Mouse (Mus musculus): ENCODE results near the gene Rcvrn. TPM values are rescaled to one million over a fixed set of nuclear protein-coding genes. Genes with fewer than 3 reads are reported as not detected.

Gene Rcvrn
- polyA plus RNA-seq (2012; ENCODE audit: insufficient read depth, insufficient read length, missing spikeins), result not detected in 2 replicates

GRCm38 (mm10) chr11:67694703-67695376 is at the start of gene Rcvrn:
Rcvrn (plus strand) TSS chr11:67695326.
- TF ChIP-seq CTCF (IDR thresholded peaks at IDR 0.05; ENCODE audit: low read depth, low read length) (no peak), POLR2A (IDR thresholded peaks at IDR 0.05; ENCODE audit: borderline replicate concordance, low read depth, low read length) (no peak)
- H3K4me1 ChIP-seq (ENCODE audit: control insufficient read depth, insufficient read depth, low read length), result no peaks in the 10 kb centered on the region
- no peak within 1 kb of the TSS for H3K27ac ChIP-seq (ENCODE audit: insufficient read depth, low read depth, low read length)
- no peak within 1 kb of the TSS for H3K4me3 ChIP-seq (ENCODE audit: insufficient read depth, low read length)

GRCm38 (mm10) chr11:67647745-67648144 is 47.4 kb upstream of the Rcvrn start:
- no peak overlapping the region for H3K27ac ChIP-seq (ENCODE audit: insufficient read depth, low read depth, low read length)
- H3K4me3 ChIP-seq (ENCODE audit: insufficient read depth, low read length), result no peak overlapping the region
- peaks cover 7% of the 10 kb centered on the region for H3K4me1 ChIP-seq (ENCODE audit: control insufficient read depth, insufficient read depth, low read length)
- peak; percentile 70 for TF ChIP-seq CTCF (IDR thresholded peaks at IDR 0.05; ENCODE audit: low read depth, low read length)
- no peak for TF ChIP-seq POLR2A (IDR thresholded peaks at IDR 0.05; ENCODE audit: borderline replicate concordance, low read depth, low read length)

GRCm38 (mm10) chr11:67648651-67649407 is 46.3 kb upstream of the Rcvrn start:
- Histone ChIP-seq H3K4me3 (ENCODE audit: insufficient read depth, low read length) (no peak overlapping the region), H3K4me1 (ENCODE audit: control insufficient read depth, insufficient read depth, low read length) (peaks cover 7% of the 10 kb centered on the region), H3K27ac (ENCODE audit: insufficient read depth, low read depth, low read length) (no peak overlapping the region)
- TF ChIP-seq CTCF (IDR thresholded peaks at IDR 0.05; ENCODE audit: low read depth, low read length) (no peak), POLR2A (IDR thresholded peaks at IDR 0.05; ENCODE audit: borderline replicate concordance, low read depth, low read length) (no peak)

- peak; percentile 34; the same call in 1 of the 2 replicates for TF ChIP-seq CTCF (IDR thresholded peaks at IDR 0.05; ENCODE audit: low read depth, low read length)
- no peak for TF ChIP-seq POLR2A (IDR thresholded peaks at IDR 0.05; ENCODE audit: borderline replicate concordance, low read depth, low read length)
These were observed 45.0 kb upstream of the Rcvrn start for GRCm38 (mm10) chr11:67649971-67650707.

GRCm38 (mm10) chr11:67651731-67652130 is 43.4 kb upstream of the Rcvrn start:
- H3K4me3 ChIP-seq (ENCODE audit: insufficient read depth, low read length), result no peak overlapping the region
- no peak for TF ChIP-seq POLR2A (IDR thresholded peaks at IDR 0.05; ENCODE audit: borderline replicate concordance, low read depth, low read length)
- no peak for TF ChIP-seq CTCF (IDR thresholded peaks at IDR 0.05; ENCODE audit: low read depth, low read length)
- H3K4me1 ChIP-seq (ENCODE audit: control insufficient read depth, insufficient read depth, low read length), result peaks cover 13% of the 10 kb centered on the region
- no peak overlapping the region for H3K27ac ChIP-seq (ENCODE audit: insufficient read depth, low read depth, low read length)

More at GRCm38 (mm10) chr11:67649971-67650707, 45.0 kb upstream of the Rcvrn start:
- H3K4me1 ChIP-seq (ENCODE audit: control insufficient read depth, insufficient read depth, low read length), result peaks cover 7% of the 10 kb centered on the region
- no peak overlapping the region for H3K27ac ChIP-seq (ENCODE audit: insufficient read depth, low read depth, low read length)
- no peak overlapping the region for H3K4me3 ChIP-seq (ENCODE audit: insufficient read depth, low read length)

- H3K27ac ChIP-seq (ENCODE audit: insufficient read depth, low read depth, low read length), result no peak overlapping the region
- peak; percentile 39; the same call in 1 of the 2 replicates for TF ChIP-seq CTCF (IDR thresholded peaks at IDR 0.05; ENCODE audit: low read depth, low read length)
- no peak for TF ChIP-seq POLR2A (IDR thresholded peaks at IDR 0.05; ENCODE audit: borderline replicate concordance, low read depth, low read length)
- peaks cover 18% of the 10 kb centered on the region for H3K4me1 ChIP-seq (ENCODE audit: control insufficient read depth, insufficient read depth, low read length)
- no peak overlapping the region for H3K4me3 ChIP-seq (ENCODE audit: insufficient read depth, low read length)
These were observed 42.8 kb upstream of the Rcvrn start for GRCm38 (mm10) chr11:67652194-67652892.

- Histone ChIP-seq H3K4me3 (ENCODE audit: insufficient read depth, low read length) (no peak overlapping the region), H3K27ac (ENCODE audit: insufficient read depth, low read depth, low read length) (no peak overlapping the region), H3K4me1 (ENCODE audit: control insufficient read depth, insufficient read depth, low read length) (peaks cover 18% of the 10 kb centered on the region)
- no peak for TF ChIP-seq POLR2A (IDR thresholded peaks at IDR 0.05; ENCODE audit: borderline replicate concordance, low read depth, low read length)
- no peak for TF ChIP-seq CTCF (IDR thresholded peaks at IDR 0.05; ENCODE audit: low read depth, low read length)
These were observed 42.3 kb upstream of the Rcvrn start for GRCm38 (mm10) chr11:67652893-67653255.

GRCm38 (mm10) chr11:67653521-67654090 is 41.5 kb upstream of the Rcvrn start:
- H3K4me1 ChIP-seq (ENCODE audit: control insufficient read depth, insufficient read depth, low read length), result peaks cover 18% of the 10 kb centered on the region
- H3K4me3 ChIP-seq (ENCODE audit: insufficient read depth, low read length), result no peak overlapping the region
- H3K27ac ChIP-seq (ENCODE audit: insufficient read depth, low read depth, low read length), result no peak overlapping the region
- TF ChIP-seq CTCF (IDR thresholded peaks at IDR 0.05; ENCODE audit: low read depth, low read length), result no peak
- no peak for TF ChIP-seq POLR2A (IDR thresholded peaks at IDR 0.05; ENCODE audit: borderline replicate concordance, low read depth, low read length)

- TF ChIP-seq POLR2A (IDR thresholded peaks at IDR 0.05; ENCODE audit: borderline replicate concordance, low read depth, low read length) (no peak), CTCF (IDR thresholded peaks at IDR 0.05; ENCODE audit: low read depth, low read length) (no peak)
- no peak overlapping the region for H3K27ac ChIP-seq (ENCODE audit: insufficient read depth, low read depth, low read length)
- no peak overlapping the region for H3K4me3 ChIP-seq (ENCODE audit: insufficient read depth, low read length)
- peaks cover 17% of the 10 kb centered on the region for H3K4me1 ChIP-seq (ENCODE audit: control insufficient read depth, insufficient read depth, low read length)
These were observed 40.6 kb upstream of the Rcvrn start for GRCm38 (mm10) chr11:67654514-67654913.

Measured in bone marrow macrophage, adult 2 months (primary cell).